Mouse (Mus musculus): ENCODE measurements around the gene Lamb2.

- TF ChIP-seq CTCF (IDR thresholded peaks at IDR 0.05; ENCODE audit: borderline replicate concordance, extremely low read depth, insufficient read depth, insufficient read length) = no peak
- no peak for TF ChIP-seq POLR2A (IDR thresholded peaks at IDR 0.05; ENCODE audit: borderline replicate concordance, extremely low read depth, insufficient read depth, insufficient read length, poor library complexity, severe bottlenecking)
Observed at GRCm38 (mm10) chr9:108483051-108483790, 3.7 kb downstream of the Lamb2 start.
